Mouse (Mus musculus): Measurements from ENCODE around the gene 1520401A03Rik. TPM values are rescaled to one million over a fixed set of nuclear protein-coding genes. Genes with fewer than 3 reads are reported as not detected.

Gene 1520401A03Rik
- polyA plus RNA-seq, 1 experiment from 2014 or later, result 0.30 TPM

DNA sequence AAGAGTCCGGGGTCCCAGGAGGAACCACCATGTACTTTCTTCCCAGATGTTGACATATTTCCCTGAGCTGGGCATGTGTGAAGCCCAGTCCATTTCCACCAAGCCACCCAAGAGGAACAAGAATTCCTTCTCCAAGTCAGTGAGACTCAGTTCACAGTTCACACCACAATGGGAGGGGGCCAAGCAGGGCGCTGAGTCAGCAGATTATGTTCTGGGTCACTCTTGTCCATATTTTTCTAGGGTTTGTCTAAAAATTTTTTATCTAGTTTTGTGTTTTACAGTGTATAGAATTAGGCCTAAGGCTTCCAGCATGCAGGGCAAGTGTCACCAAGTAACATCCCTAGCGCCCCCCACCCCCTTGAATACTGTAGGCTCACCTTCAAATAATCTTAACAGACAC is 38.6 kb upstream of the 1520401A03Rik start:
- Histone ChIP-seq H3K9ac (ENCODE audit: low read depth, low read length) (no peak overlapping the region), H3K27ac (no peak overlapping the region), H3K4me3 (replicated peaks; ENCODE audit: low read depth, low read length) (no peak overlapping the region), H3K4me2 (ENCODE audit: low read length) (no peak overlapping the region), H3K4me1 (replicated peaks; ENCODE audit: insufficient read depth, low read length) (no peaks in the 10 kb centered on the region), H3K27me3 (ENCODE audit: insufficient read depth, low read length) (no peaks in the 10 kb centered on the region), H3K36me3 (ENCODE audit: insufficient read depth, low read length) (peaks cover 37% of the 10 kb centered on the region), H3K9me3 (replicated peaks; ENCODE audit: low read length) (no peaks in the 10 kb centered on the region)
- WGBS, result 92% methylated on average over 3 of the region's 3 CpGs
- DNase-seq (ENCODE audit: low spot score), result no peak
- no peak for ATAC-seq (replicated peaks; ENCODE audit: low FRiP score, low read depth)
- no peak for TF ChIP-seq CTCF (IDR thresholded peaks at IDR 0.05; ENCODE audit: low read depth)

DNA sequence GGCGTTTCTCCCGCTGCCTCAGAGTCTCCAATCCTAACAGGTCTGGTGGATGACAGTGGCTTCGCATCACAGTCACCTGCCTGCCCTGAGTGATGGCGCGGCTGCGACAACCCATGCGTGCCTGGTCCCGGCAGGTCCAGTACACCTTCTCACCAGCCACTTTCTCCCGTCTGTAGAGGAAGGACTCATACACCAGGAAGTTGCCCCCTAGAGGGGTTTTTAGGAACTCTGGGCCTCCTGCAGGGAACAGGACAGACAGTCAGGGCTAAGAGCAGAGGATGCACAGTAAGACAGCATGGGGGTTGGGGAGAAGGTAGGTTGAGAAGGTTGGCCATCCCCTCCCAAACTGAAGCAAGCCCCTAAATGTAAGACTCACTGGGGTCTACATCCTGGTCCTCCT is 37.6 kb upstream of the 1520401A03Rik start:
- ATAC-seq (replicated peaks; ENCODE audit: low FRiP score, low read depth) (no peak), DNase-seq (ENCODE audit: low spot score) (no peak)
- TF ChIP-seq CTCF (IDR thresholded peaks at IDR 0.05; ENCODE audit: low read depth), result no peak
- H3K4me1 ChIP-seq (replicated peaks; ENCODE audit: insufficient read depth, low read length), result no peaks in the 10 kb centered on the region
- no peaks in the 10 kb centered on the region for H3K27me3 ChIP-seq (ENCODE audit: insufficient read depth, low read length)
- H3K36me3 ChIP-seq (ENCODE audit: insufficient read depth, low read length), result peaks cover 45% of the 10 kb centered on the region
- H3K9ac ChIP-seq (ENCODE audit: low read depth, low read length), result no peak overlapping the region
- H3K27ac ChIP-seq, result no peak overlapping the region
- H3K4me3 ChIP-seq (replicated peaks; ENCODE audit: low read depth, low read length), result no peak overlapping the region
- no peak overlapping the region for H3K4me2 ChIP-seq (ENCODE audit: low read length)
- no peaks in the 10 kb centered on the region for H3K9me3 ChIP-seq (replicated peaks; ENCODE audit: low read length)
- WGBS, result 96% methylated on average over 9 of the region's 9 CpGs

DNA sequence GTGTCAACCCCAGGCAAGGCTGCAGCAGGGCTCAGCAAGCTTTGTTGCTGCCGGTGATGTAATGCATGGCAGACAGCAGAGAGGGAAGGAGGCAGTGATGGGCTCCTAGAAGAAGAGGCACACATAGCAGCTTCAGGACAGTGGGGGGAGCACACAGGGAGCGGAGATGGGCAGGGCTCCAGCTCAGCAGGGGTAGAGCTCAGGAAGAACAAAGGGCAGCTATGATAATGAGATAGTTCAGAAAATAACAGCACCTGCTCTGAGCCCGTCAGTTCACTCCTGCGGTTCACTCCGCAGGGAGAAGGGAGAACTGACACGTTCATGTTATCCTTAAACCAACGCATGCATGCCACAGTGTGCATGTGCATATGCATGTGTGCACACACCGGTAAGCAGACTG is 36.2 kb upstream of the 1520401A03Rik start:
- no peak for ATAC-seq (replicated peaks; ENCODE audit: low FRiP score, low read depth)
- WGBS, result 88% methylated on average over 8 of the region's 8 CpGs
- no peaks in the 10 kb centered on the region for H3K4me1 ChIP-seq (replicated peaks; ENCODE audit: insufficient read depth, low read length)
- H3K27ac ChIP-seq, result no peak overlapping the region
- no peak overlapping the region for H3K4me3 ChIP-seq (replicated peaks; ENCODE audit: low read depth, low read length)
- no peak overlapping the region for H3K9ac ChIP-seq (ENCODE audit: low read depth, low read length)
- H3K36me3 ChIP-seq (ENCODE audit: insufficient read depth, low read length), result peaks cover 45% of the 10 kb centered on the region
- no peaks in the 10 kb centered on the region for H3K27me3 ChIP-seq (ENCODE audit: insufficient read depth, low read length)
- no peaks in the 10 kb centered on the region for H3K9me3 ChIP-seq (replicated peaks; ENCODE audit: low read length)
- no peak overlapping the region for H3K4me2 ChIP-seq (ENCODE audit: low read length)
- no peak for TF ChIP-seq CTCF (IDR thresholded peaks at IDR 0.05; ENCODE audit: low read depth)
- DNase-seq (ENCODE audit: low spot score), result no peak

- H3K36me3 ChIP-seq (ENCODE audit: insufficient read depth, low read length), result peaks cover 49% of the 10 kb centered on the region
These were observed 35.0 kb upstream of the 1520401A03Rik start for GRCm38 (mm10) chr17:23757581-23757980.

GRCm38 (mm10) chr17:23755689-23756088 is 33.1 kb upstream of the 1520401A03Rik start:
- no peaks in the 10 kb centered on the region for H3K9me3 ChIP-seq (replicated peaks; ENCODE audit: low read length)
- no peaks in the 10 kb centered on the region for H3K4me1 ChIP-seq (replicated peaks; ENCODE audit: insufficient read depth, low read length)
- H3K4me3 ChIP-seq (replicated peaks; ENCODE audit: low read depth, low read length), result no peak overlapping the region
- no peaks in the 10 kb centered on the region for H3K27me3 ChIP-seq (ENCODE audit: insufficient read depth, low read length)
- H3K4me2 ChIP-seq (ENCODE audit: low read length), result no peak overlapping the region
- 78% methylated on average over 13 of the region's 13 CpGs for WGBS
- H3K27ac ChIP-seq, result no peak overlapping the region; the same call in 1 of the 2 replicates
- DNase-seq (ENCODE audit: low spot score) (peak; percentile 19), ATAC-seq (replicated peaks; ENCODE audit: low FRiP score, low read depth) (no peak)
- TF ChIP-seq CTCF (IDR thresholded peaks at IDR 0.05; ENCODE audit: low read depth), result no peak
- H3K36me3 ChIP-seq (ENCODE audit: insufficient read depth, low read length), result peaks cover 58% of the 10 kb centered on the region
- H3K9ac ChIP-seq (ENCODE audit: low read depth, low read length), result no peak overlapping the region

More at GRCm38 (mm10) chr17:23757581-23757980, 35.0 kb upstream of the 1520401A03Rik start:
- H3K27ac ChIP-seq, result no peak overlapping the region
- no peak overlapping the region for H3K4me3 ChIP-seq (replicated peaks; ENCODE audit: low read depth, low read length)
- no peak for TF ChIP-seq CTCF (IDR thresholded peaks at IDR 0.05; ENCODE audit: low read depth)
- no peaks in the 10 kb centered on the region for H3K9me3 ChIP-seq (replicated peaks; ENCODE audit: low read length)
- H3K4me2 ChIP-seq (ENCODE audit: low read length), result no peak overlapping the region
- WGBS, result 95% methylated on average over 9 of the region's 9 CpGs
- no peak overlapping the region for H3K9ac ChIP-seq (ENCODE audit: low read depth, low read length)
- H3K27me3 ChIP-seq (ENCODE audit: insufficient read depth, low read length), result no peaks in the 10 kb centered on the region
- H3K4me1 ChIP-seq (replicated peaks; ENCODE audit: insufficient read depth, low read length), result no peaks in the 10 kb centered on the region
- no peak for DNase-seq (ENCODE audit: low spot score)
- ATAC-seq (replicated peaks; ENCODE audit: low FRiP score, low read depth), result no peak

GRCm38 (mm10) chr17:23749400-23750191 is 27.0 kb upstream of the 1520401A03Rik start:
- H3K4me3 ChIP-seq (replicated peaks; ENCODE audit: low read depth, low read length), result peak overlapping the region; percentile 26
- H3K9me3 ChIP-seq (replicated peaks; ENCODE audit: low read length), result no peaks in the 10 kb centered on the region
- TF ChIP-seq CTCF (IDR thresholded peaks at IDR 0.05; ENCODE audit: low read depth), result no peak
- peak overlapping the region; percentile 42; the same call in 1 of the 2 replicates for H3K27ac ChIP-seq
- H3K9ac ChIP-seq (ENCODE audit: low read depth, low read length), result 0 out of 2 replicates have a peak overlapping the region, but pooled peaks have one; percentile 20
- ATAC-seq (replicated peaks; ENCODE audit: low FRiP score, low read depth) (no peak), DNase-seq (ENCODE audit: low spot score) (no peak)
- peaks cover 18% of the 10 kb centered on the region; the same call in 1 of the 2 replicates for H3K36me3 ChIP-seq (ENCODE audit: insufficient read depth, low read length)
- H3K4me1 ChIP-seq (replicated peaks; ENCODE audit: insufficient read depth, low read length), result peaks cover 16% of the 10 kb centered on the region
- H3K4me2 ChIP-seq (ENCODE audit: low read length), result peak overlapping the region; percentile 37
- H3K27me3 ChIP-seq (ENCODE audit: insufficient read depth, low read length), result peaks cover 6% of the 10 kb centered on the region; the same call in 1 of the 2 replicates
- WGBS, result 77% methylated on average over 11 of the region's 11 CpGs
